Mouse (Mus musculus) ES-Bruce4 (cell line): ENCODE measurements around the gene Acadsb.

Source experiments
- CTCF ChIP-seq: IDR thresholded peaks from one replicate; pipeline ENCODE4 v1.8.1; 2011; ENCODE audit warnings: low read depth, low read length
- EP300 ChIP-seq: IDR thresholded peaks from 2 replicates; pipeline ENCODE4 v1.6.1; 2011; ENCODE audit warnings: low read depth, low read length; ENCODE audit not compliant: insufficient read depth

- no peak for TF ChIP-seq CTCF
- no peak for TF ChIP-seq EP300
Measured at GRCm38 (mm10) chr7:131424912-131425311, 14.5 kb downstream of the Acadsb start.
